Mouse (Mus musculus): ENCODE measurements around the gene Helb. TPM values are rescaled to one million over a fixed set of nuclear protein-coding genes. Genes with fewer than 3 reads are reported as not detected.

Helb gene
- polyA plus RNA-seq, 1 experiment from 2014 or later, result 5.0 TPM

DNA sequence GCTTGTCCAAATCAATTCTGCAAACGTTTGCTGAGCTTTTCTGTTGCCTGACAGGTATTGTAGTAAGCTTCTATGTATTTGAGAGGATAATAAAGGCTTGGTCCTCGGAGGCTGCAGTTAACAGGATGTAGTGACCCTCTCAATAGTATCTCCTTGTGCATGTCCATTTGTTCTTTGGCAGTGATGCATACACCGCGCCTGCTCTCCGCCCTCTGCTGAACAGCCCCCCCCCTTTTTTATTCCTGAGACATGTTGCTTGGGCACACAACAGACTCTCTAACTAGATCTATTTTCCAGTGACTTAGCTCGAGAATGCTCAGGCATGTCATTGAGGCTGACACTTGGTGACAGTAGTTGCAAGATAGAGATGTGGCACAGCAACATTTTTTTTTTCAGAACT lies 77.0 kb downstream of the Helb start:
- ATAC-seq (no peak), DNase-seq (no peak)
- no peak overlapping the region for H3K27ac ChIP-seq (ENCODE audit: low read depth)
- H3K4me1 ChIP-seq (ENCODE audit: insufficient read depth), result no peaks in the 10 kb centered on the region
- H3K27me3 ChIP-seq (ENCODE audit: insufficient read depth, low read length), result no peaks in the 10 kb centered on the region
- TF ChIP-seq EP300 (IDR thresholded peaks at IDR 0.05; ENCODE audit: low read depth), result no peak
- TF ChIP-seq CTCF (IDR thresholded peaks at IDR 0.05; ENCODE audit: low read depth), result no peak
- H3K9ac ChIP-seq (replicated peaks), result no peak overlapping the region
- no peak overlapping the region for H3K4me3 ChIP-seq (ENCODE audit: low read depth, low read length)
- H3K36me3 ChIP-seq (replicated peaks; ENCODE audit: insufficient read depth, low read length), result no peaks in the 10 kb centered on the region
- H3K4me2 ChIP-seq (ENCODE audit: low read depth, low read length), result no peak overlapping the region
- 73% methylated on average over 6 of the region's 6 CpGs for WGBS (ENCODE audit: insufficient replicate concordance)
- no peaks in the 10 kb centered on the region for H3K9me3 ChIP-seq (ENCODE audit: low read length)

DNA sequence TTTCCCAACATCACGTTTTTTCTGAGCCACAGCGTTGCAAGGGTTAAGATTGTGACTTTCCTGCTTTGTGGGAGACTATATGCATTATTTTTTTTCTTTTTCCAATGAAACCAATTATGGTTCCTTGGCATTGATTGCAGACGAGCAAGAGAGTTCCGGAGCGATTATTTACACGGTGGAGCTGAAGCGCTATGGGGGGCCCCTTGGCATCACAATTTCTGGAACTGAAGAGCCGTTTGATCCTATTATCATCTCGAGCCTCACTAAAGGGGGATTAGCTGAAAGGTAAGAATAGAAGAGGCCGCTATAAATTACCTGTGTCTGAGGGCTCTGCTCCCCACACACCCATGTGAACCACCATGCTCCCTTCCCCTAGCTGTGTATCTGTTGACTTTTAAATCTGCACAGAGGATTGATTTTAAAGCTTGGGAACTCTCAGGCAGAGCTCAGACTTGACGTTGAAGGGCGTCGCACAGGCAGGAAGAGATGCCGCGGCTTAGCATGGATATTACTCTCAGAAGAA lies 77.5 kb downstream of the Helb start:
- Histone ChIP-seq H3K27ac (ENCODE audit: low read depth) (no peak overlapping the region), H3K4me1 (ENCODE audit: insufficient read depth) (no peaks in the 10 kb centered on the region), H3K27me3 (ENCODE audit: insufficient read depth, low read length) (no peaks in the 10 kb centered on the region), H3K4me3 (ENCODE audit: low read depth, low read length) (no peak overlapping the region), H3K4me2 (ENCODE audit: low read depth, low read length) (no peak overlapping the region), H3K9ac (replicated peaks) (no peak overlapping the region), H3K9me3 (ENCODE audit: low read length) (no peaks in the 10 kb centered on the region), H3K36me3 (replicated peaks; ENCODE audit: insufficient read depth, low read length) (no peaks in the 10 kb centered on the region)
- no peak for TF ChIP-seq EP300 (IDR thresholded peaks at IDR 0.05; ENCODE audit: low read depth)
- no peak for TF ChIP-seq CTCF (IDR thresholded peaks at IDR 0.05; ENCODE audit: low read depth)
- no peak for DNase-seq
- 58% methylated on average over 15 of the region's 15 CpGs for WGBS (ENCODE audit: insufficient replicate concordance)
- ATAC-seq, result no peak

DNA sequence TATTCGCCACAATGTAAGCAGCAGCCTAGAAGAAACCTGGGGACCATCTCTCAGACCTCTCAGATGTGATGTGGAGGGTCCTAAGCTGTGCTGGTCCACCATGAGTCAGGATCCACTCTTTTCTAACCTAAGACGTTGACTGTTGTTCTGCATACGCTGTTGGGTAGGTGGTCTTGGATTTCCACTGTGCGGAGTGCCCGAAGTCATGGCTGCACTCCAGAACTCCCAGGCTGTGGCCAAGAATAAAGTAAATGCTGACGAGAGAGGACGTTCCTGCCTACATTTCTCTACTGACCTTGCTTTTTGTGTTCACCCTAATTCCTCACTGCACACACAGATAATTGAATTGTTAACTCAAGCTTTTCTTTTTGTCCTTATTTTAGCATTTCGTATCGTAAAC lies 78.9 kb downstream of the Helb start:
- Histone ChIP-seq H3K4me3 (ENCODE audit: low read depth, low read length) (no peak overlapping the region), H3K9me3 (ENCODE audit: low read length) (no peaks in the 10 kb centered on the region), H3K36me3 (replicated peaks; ENCODE audit: insufficient read depth, low read length) (no peaks in the 10 kb centered on the region), H3K9ac (replicated peaks) (no peak overlapping the region), H3K4me1 (ENCODE audit: insufficient read depth) (no peaks in the 10 kb centered on the region), H3K27ac (ENCODE audit: low read depth) (no peak overlapping the region), H3K27me3 (ENCODE audit: insufficient read depth, low read length) (no peaks in the 10 kb centered on the region), H3K4me2 (ENCODE audit: low read depth, low read length) (no peak overlapping the region)
- DNase-seq, result no peak
- no peak for TF ChIP-seq CTCF (IDR thresholded peaks at IDR 0.05; ENCODE audit: low read depth)
- ATAC-seq, result no peak
- WGBS (ENCODE audit: insufficient replicate concordance), result 79% methylated on average over 9 of the region's 9 CpGs

Other genes with a start within 250 kb of the Helb start
- 140 and 150 TPM in 2 replicates for gene Tmbim4, start 88.6 kb upstream of the Helb start, polyA plus RNA-seq (2015; fragmentation: Nextera tagmentation; extraction: Ambion mirVana)
- 1.5 and 1.6 TPM in 2 replicates for gene Irak3, start 89.1 kb upstream of the Helb start, polyA plus RNA-seq (2015; fragmentation: Nextera tagmentation; extraction: Ambion mirVana)
- 33.5 and 33.9 TPM in 2 replicates for gene Llph, start 114.1 kb upstream of the Helb start, polyA plus RNA-seq (2015; fragmentation: Nextera tagmentation; extraction: Ambion mirVana)